Mouse (Mus musculus) heart, adult 2 months (tissue): ENCODE measurements around the gene Klhl31.

ENCODE experiments used
- CTCF ChIP-seq: fragments of 200-600 bp; IDR thresholded peaks from 2 replicates; pipeline ENCODE4 v1.8.1; 2022; ENCODE audit warnings: antibody characterized with exemption, mild to moderate bottlenecking, moderate library complexity
- EP300 ChIP-seq: fragments of 200-500 bp; IDR thresholded peaks from 2 replicates; pipeline ENCODE4 v1.6.1; 2011; ENCODE audit warnings: low read depth, low read length, control low read depth; ENCODE audit not compliant: insufficient read depth
- POLR2A ChIP-seq: fragments of 200-500 bp; IDR thresholded peaks from 2 replicates; pipeline ENCODE4 v1.6.1; 2011; ENCODE audit warnings: mild to moderate bottlenecking, low read depth, low read length, control low read depth; ENCODE audit not compliant: insufficient read depth

DNA sequence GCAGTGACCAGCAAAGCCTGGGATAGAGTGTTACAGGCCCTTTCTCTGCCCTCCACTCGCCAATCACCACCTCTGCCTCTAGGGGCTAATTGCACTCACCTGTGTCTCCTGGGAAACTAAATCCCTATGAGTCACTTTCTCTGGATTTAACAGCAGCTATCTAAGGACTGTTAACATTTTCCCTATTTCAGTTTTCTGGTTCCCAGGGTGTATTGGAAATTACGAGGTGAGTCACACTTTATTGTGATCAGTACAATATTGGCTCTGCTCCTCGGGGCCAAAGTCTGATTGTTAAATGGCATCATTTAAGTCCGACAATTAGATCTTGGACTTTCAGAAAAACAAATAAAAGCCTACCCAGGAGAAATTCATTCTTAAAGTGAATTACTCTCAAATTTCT, 24.0 kb upstream of the Klhl31 start:
- no peak for TF ChIP-seq EP300
- no peak for TF ChIP-seq POLR2A
- no peak for TF ChIP-seq CTCF
